Mouse (Mus musculus) heart, embryonic 14.5 days (tissue): ENCODE data around the gene Sult1e1. TPM values are rescaled to one million over a fixed set of nuclear protein-coding genes. Genes with fewer than 3 reads are reported as not detected.

Experiments
- ATAC-seq: fragments of 200-750 bp; cut with Nextera tagmentation; 2 replicates; pipeline ENCODE4 v1.8.0; 2017; ENCODE audit warnings: low read depth, moderate TSS enrichment; ENCODE audit not compliant: insufficient number of reproducible peaks, insufficient read depth, low FRiP score
- H3K27ac ChIP-seq, 2 experiments: fragments of 200-500 bp in 1 of 2; fragments of 300-500 bp in 1 of 2; sonication (generic) in 1 of 2; replicated peaks in 1 of 2; 2 replicates each; pipeline ENCODE4 v1.5.1; 2012 to 2014; ENCODE audit warnings: low read depth in 2 of 2, low read length in 2 of 2, control low read depth in 1 of 2, mild to moderate bottlenecking in 1 of 2, mixed read lengths in 1 of 2; ENCODE audit not compliant: control insufficient read depth in 1 of 2, insufficient read depth in 1 of 2
- H3K27me3 ChIP-seq: fragments of 300-500 bp; sonication (generic); 2 replicates; pipeline ENCODE4 v1.6.1; 2014; ENCODE audit warnings: mild to moderate bottlenecking, low read length, control low read depth; ENCODE audit not compliant: control insufficient read depth, insufficient read depth
- H3K36me3 ChIP-seq: fragments of 300-500 bp; sonication (generic); 2 replicates; pipeline ENCODE4 v1.6.1; 2014; ENCODE audit warnings: mild to moderate bottlenecking, control low read depth, low read length, mixed read lengths; ENCODE audit not compliant: control insufficient read depth, insufficient read depth
- H3K4me1 ChIP-seq, 2 experiments: fragments of 200-500 bp in 1 of 2; fragments of 300-500 bp in 1 of 2; sonication (generic) in 1 of 2; 2 replicates each; pipeline ENCODE4 v1.6.1; 2012 to 2014; ENCODE audit warnings: low read length in 2 of 2, control low read depth in 1 of 2, mixed read lengths in 1 of 2; ENCODE audit not compliant: control insufficient read depth in 2 of 2, insufficient read depth in 2 of 2
- H3K4me2 ChIP-seq: fragments of 300-500 bp; sonication (generic); 2 replicates; pipeline ENCODE4 v1.6.1; 2014; ENCODE audit warnings: mild to moderate bottlenecking, low read length
- H3K4me3 ChIP-seq, 2 experiments: fragments of 200-500 bp in 1 of 2; fragments of 300-500 bp in 1 of 2; sonication (generic) in 1 of 2; 2 replicates each; pipeline ENCODE4 v1.5.1; 2012 to 2014; ENCODE audit warnings: low read length in 2 of 2, mild to moderate bottlenecking in 2 of 2, control low read depth in 1 of 2, low read depth in 1 of 2, moderate library complexity in 1 of 2; ENCODE audit not compliant: control insufficient read depth in 1 of 2, insufficient read depth in 1 of 2
- H3K9ac ChIP-seq: fragments of 300-500 bp; sonication (generic); 2 replicates; pipeline ENCODE4 v1.6.1; 2014; ENCODE audit warnings: mild to moderate bottlenecking, low read length
- H3K9me3 ChIP-seq: fragments of 300-500 bp; sonication (generic); 2 replicates; pipeline ENCODE4 v1.6.1; 2016; ENCODE audit warnings: low read length, control low read depth; ENCODE audit not compliant: control insufficient read depth
- WGBS: fragments of 180-500 bp; shearing (Covaris S2); extraction: QIAGEN DNeasy Blood & Tissue Kit; methylation state at CpG from one replicate; pipeline ENCODE4 v1.1.7; 2014; 5-methylcytosine and 5-hydroxymethylcytosine counted together
- polyA plus RNA-seq: library from polyadenylated mRNA; unstranded; fragments of >200 nt; fragmentation: Nextera tagmentation; extraction: Ambion mirVana; gene quantifications from 2 replicates; pipeline ENCODE4 v1.2.1, GENCODE M21; 2014

The Sult1e1 gene
- not detected in 2 replicates for polyA plus RNA-seq

DNA sequence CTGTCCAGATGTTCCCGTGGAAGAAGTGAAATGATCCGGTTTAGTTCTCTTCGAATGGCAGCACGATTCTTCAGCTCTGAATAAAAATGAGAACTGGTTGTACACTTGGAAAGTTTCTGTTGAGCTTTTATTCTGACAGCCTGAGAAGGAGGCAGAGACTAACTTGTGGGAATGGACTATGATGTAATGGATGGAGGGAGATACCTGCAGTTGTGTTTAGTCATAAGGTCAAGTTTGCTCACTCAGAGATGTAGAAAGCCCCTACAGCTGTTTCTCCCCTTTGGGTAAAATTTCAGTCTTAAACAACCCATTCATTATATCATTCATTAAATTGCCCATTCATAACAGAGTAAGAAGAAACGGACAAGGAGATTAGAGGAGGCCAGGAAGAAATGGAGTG is at the start of gene Sult1e1:
Sult1e1 (minus strand) TSS at position 101 of the 400 bp plus-strand sequence.
- Histone ChIP-seq H3K27me3 (no peaks in the 10 kb centered on the region), H3K9me3 (no peaks in the 10 kb centered on the region), H3K36me3 (no peaks in the 10 kb centered on the region), H3K9ac (no peak within 1 kb of the TSS), H3K4me3 (no peak within 1 kb of the TSS), H3K4me1 (no peaks in the 10 kb centered on the region), H3K27ac (no peak within 1 kb of the TSS), H3K4me2 (no peak within 1 kb of the TSS)
- WGBS: 79% methylated on average over 5 of the region's 5 CpGs
- no peak for ATAC-seq

DNA sequence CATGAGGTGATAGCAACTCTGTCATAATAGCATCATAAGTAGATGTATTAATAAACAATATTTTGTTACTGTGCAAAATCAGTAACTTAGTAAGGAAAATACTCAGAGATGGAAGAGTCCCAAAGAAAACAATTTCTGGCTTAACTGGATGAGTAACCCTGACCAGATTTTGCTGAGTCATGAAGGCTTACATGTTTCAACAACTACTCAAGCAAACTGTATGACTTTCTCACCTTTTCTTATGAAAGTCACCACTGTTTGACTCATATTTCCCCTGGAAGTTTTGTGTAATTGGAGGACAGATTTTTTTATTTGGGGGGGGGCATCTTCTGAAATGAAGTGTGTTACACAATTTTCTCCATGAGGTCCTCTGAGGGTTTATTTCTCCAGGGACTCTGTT is 31.3 kb upstream of the Sult1e1 start:
- Histone ChIP-seq H3K9ac (no peak overlapping the region), H3K4me2 (no peak overlapping the region), H3K4me1 (no peaks in the 10 kb centered on the region), H3K27ac (no peak overlapping the region), H3K36me3 (no peaks in the 10 kb centered on the region), H3K4me3 (no peak overlapping the region), H3K27me3 (no peaks in the 10 kb centered on the region), H3K9me3 (no peaks in the 10 kb centered on the region)
- ATAC-seq: no peak

DNA sequence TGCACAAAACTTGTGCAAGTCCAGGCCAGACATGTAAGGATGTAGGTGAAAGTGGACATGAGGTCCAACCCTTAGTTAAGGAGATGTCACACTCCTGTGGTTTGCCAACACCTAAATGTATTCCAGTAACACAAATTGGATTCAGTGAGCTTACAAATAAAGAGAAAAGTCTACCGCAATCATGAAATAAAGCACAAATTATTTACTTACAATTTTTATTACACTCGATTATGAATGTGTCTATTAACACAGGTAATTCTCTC is 23.7 kb upstream of the Sult1e1 start:
- WGBS: 78% methylated on average over 2 of the region's 2 CpGs
- Histone ChIP-seq H3K4me1 (no peaks in the 10 kb centered on the region), H3K4me2 (no peak overlapping the region), H3K36me3 (no peaks in the 10 kb centered on the region), H3K9me3 (no peaks in the 10 kb centered on the region), H3K4me3 (no peak overlapping the region), H3K27me3 (no peaks in the 10 kb centered on the region), H3K27ac (no peak overlapping the region), H3K9ac (no peak overlapping the region)
- ATAC-seq: no peak

DNA sequence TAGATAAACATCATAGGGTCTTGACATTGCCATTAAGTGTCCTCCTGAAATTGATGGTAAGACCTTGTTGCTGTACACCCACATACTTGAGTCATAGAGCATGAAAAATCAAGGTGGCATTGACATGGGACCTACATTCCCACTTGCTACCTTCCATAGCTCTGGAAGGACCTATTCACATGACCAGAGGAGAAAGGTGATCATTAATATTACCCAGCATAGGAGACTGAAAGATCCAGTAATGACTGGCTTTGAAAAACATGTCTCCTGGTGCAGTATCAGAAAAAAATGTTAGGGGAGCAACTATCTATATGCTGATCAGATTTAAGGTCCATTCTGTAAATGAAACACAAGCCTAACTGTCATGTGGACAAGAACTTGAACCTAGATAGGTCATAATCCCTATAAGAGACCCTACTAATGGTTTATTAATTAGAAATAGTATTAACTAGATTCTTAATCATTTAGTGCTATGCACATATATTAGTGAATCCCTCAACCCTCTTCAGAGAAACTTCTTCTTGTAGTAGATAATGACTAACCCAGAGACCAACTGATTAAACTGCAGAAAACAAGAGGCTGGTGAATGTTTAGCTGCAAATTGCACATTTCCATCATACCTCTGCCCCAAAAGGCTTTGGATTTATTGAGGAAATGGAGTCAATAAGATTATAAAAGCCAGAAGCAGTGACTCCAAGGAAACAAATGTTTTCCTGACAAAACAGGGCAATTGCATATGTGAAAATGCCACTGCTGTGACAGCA is 23.2 kb upstream of the Sult1e1 start:
- H3K9ac ChIP-seq: no peak overlapping the region
- H3K9me3 ChIP-seq: no peaks in the 10 kb centered on the region
- no peak overlapping the region for H3K4me3 ChIP-seq
- no peak overlapping the region for H3K4me2 ChIP-seq
- no peaks in the 10 kb centered on the region for H3K36me3 ChIP-seq
- H3K4me1 ChIP-seq: no peaks in the 10 kb centered on the region
- no peak overlapping the region for H3K27ac ChIP-seq
- ATAC-seq: no peak
- H3K27me3 ChIP-seq: no peaks in the 10 kb centered on the region

DNA sequence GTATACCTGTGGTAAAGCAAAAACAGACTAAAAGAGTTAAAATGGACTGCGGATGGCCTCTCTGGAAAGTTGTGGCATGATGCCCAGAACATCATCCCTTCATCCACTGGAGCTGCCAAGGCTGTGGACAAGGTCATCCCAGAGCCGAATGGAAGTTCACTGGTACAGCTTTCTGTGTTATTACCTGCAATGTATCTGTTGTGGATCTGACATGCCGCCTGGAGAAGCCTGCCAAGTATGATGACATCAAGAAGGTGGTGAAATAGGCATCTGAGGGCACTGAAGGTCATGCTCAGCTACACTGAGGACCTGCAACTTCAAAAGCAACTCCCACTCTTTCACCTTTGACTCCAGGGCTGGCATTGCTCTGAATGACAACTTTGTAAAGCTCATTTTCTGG is 9.6 kb upstream of the Sult1e1 start:
- H3K9me3 ChIP-seq: no peaks in the 10 kb centered on the region
- H3K4me3 ChIP-seq: no peak overlapping the region
- no peak overlapping the region for H3K27ac ChIP-seq
- no peaks in the 10 kb centered on the region for H3K36me3 ChIP-seq
- H3K27me3 ChIP-seq: no peaks in the 10 kb centered on the region
- no peak for ATAC-seq
- H3K9ac ChIP-seq: no peak overlapping the region
- H3K4me2 ChIP-seq: no peak overlapping the region
- WGBS: 55% methylated on average over 3 of the region's 3 CpGs
- no peaks in the 10 kb centered on the region for H3K4me1 ChIP-seq

DNA sequence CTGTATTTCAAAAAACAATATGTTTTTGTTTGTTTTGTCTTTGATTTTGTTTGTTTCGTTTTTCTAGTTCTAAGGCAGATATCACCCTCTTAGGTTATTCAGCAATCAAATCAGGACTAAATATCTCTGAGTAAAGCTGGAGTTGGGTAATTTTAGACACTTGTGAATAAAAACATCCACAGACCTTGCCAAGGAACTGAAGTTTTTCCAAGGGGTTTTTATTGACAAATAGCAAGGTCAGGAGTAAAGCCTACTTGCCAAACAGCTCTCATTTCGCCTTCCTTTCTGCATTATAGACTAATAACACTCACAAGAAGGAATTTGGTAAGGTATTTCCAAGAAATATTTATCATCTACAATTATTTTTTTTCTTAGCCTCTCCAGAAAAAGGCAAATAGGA is 6.5 kb upstream of the Sult1e1 start:
- Histone ChIP-seq H3K27ac (no peak overlapping the region), H3K36me3 (no peaks in the 10 kb centered on the region), H3K9ac (no peak overlapping the region), H3K27me3 (no peaks in the 10 kb centered on the region), H3K9me3 (no peaks in the 10 kb centered on the region), H3K4me1 (no peaks in the 10 kb centered on the region), H3K4me2 (no peak overlapping the region), H3K4me3 (no peak overlapping the region)
- 57% methylated on average over 2 of the region's 2 CpGs for WGBS
- ATAC-seq: no peak

DNA sequence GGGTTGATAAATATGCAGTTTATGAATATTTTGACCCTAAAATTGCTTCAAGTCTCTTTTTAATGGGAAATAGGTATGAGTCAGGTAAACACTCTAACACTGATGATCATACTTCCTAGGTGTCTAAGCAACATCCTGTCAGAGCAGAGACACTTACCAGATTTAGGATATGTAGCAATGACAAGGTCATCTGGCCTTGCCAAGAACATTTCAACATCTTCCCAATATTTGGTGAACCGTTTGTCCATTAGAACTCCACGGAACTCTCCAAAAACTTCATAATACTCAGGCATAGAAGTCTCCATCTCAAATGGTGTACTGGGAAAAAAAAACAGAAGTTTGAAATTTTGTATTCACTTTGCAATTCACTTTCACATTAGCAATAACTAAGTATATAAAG is 1.5 kb downstream of the Sult1e1 start:
- H3K27me3 ChIP-seq: no peaks in the 10 kb centered on the region
- no peaks in the 10 kb centered on the region for H3K9me3 ChIP-seq
- ATAC-seq: no peak

DNA sequence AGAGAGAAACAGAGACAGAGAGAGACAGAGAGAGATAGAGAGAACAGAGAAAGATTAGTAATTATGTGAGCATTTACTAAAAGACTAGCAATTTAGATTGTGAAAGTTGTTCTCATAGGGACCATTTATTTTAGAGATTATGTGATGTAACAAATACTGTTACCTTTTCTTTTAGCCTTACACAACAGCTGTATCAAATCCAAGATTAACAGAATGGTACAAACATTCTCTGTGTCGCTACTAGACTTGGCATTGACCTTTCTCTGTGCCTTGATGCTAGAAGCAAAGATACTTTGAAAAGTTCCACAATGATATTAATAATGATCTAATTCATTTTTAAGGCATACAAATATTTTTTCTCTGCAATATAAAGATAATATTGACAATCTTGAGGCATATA is 11.0 kb downstream of the Sult1e1 start:
- Histone ChIP-seq H3K9ac (no peak overlapping the region), H3K9me3 (no peaks in the 10 kb centered on the region), H3K4me2 (no peak overlapping the region), H3K27me3 (no peaks in the 10 kb centered on the region), H3K4me1 (no peaks in the 10 kb centered on the region), H3K27ac (no peak overlapping the region), H3K36me3 (no peaks in the 10 kb centered on the region), H3K4me3 (no peak overlapping the region)
- WGBS: 68% methylated on average over 1 of the region's 1 CpGs
- no peak for ATAC-seq

More for the DNA sequence above, 1.5 kb downstream of the Sult1e1 start:
- H3K9ac ChIP-seq: no peak overlapping the region
- H3K4me1 ChIP-seq: no peaks in the 10 kb centered on the region
- no peaks in the 10 kb centered on the region for H3K36me3 ChIP-seq
- no peak overlapping the region for H3K4me3 ChIP-seq
- H3K4me2 ChIP-seq: no peak overlapping the region
- WGBS: 71% methylated on average over 2 of the region's 2 CpGs
- H3K27ac ChIP-seq: no peak overlapping the region
